Mouse (Mus musculus) limb, embryonic 12.5 days (tissue): ENCODE measurements at regions not wholly inside any gene's neighbourhood (a gene's known extent, or its start where the extent isn't known, plus 50 kb on each side); places are given as distances from the start of the nearest gene placed in this dataset.
"Not testable (repeated sequence)": the region's sequence is repeated elsewhere in the genome, so short reads cannot be mapped to it uniquely, and the experiment has no call there.

ENCODE experiments used
- ATAC-seq: fragments of 200-750 bp; cut with Nextera tagmentation; 2 replicates; pipeline ENCODE4 v1.8.0; 2017; ENCODE audit warnings: low read depth, moderate TSS enrichment; ENCODE audit not compliant: insufficient number of reproducible peaks, insufficient read depth, low FRiP score, low TSS enrichment
- H3K27ac ChIP-seq: fragments of 300-500 bp; sonication (generic); 2 replicates; pipeline ENCODE4 v1.5.1; 2016; ENCODE audit warnings: mild to moderate bottlenecking, moderate library complexity
- H3K27me3 ChIP-seq: fragments of 300-500 bp; sonication (generic); 2 replicates; pipeline ENCODE4 v1.6.1; 2016; ENCODE audit warnings: mild to moderate bottlenecking, moderate library complexity
- H3K36me3 ChIP-seq: fragments of 300-500 bp; sonication (generic); 2 replicates; pipeline ENCODE4 v1.6.1; 2016; ENCODE audit warnings: mild to moderate bottlenecking, moderate library complexity
- H3K4me1 ChIP-seq: fragments of 300-500 bp; sonication (generic); replicated peaks from 2 replicates; pipeline ENCODE4 v1.6.1; 2016
- H3K4me2 ChIP-seq: fragments of 300-500 bp; sonication (generic); 2 replicates; pipeline ENCODE4 v1.6.1; 2016; ENCODE audit warnings: mild to moderate bottlenecking, moderate library complexity
- H3K4me3 ChIP-seq: fragments of 300-500 bp; sonication (generic); replicated peaks from 2 replicates; pipeline ENCODE4 v1.5.1; 2016; ENCODE audit warnings: mild to moderate bottlenecking
- H3K9ac ChIP-seq: fragments of 300-500 bp; sonication (generic); replicated peaks from 2 replicates; pipeline ENCODE4 v1.6.1; 2016; ENCODE audit warnings: mild to moderate bottlenecking, moderate library complexity
- H3K9me3 ChIP-seq: fragments of 300-500 bp; sonication (generic); 2 replicates; pipeline ENCODE4 v1.6.1; 2016; ENCODE audit warnings: mild to moderate bottlenecking, moderate library complexity
- WGBS: fragments of 180-500 bp; shearing (Covaris S2); methylation state at CpG from one replicate; pipeline ENCODE4 v1.1.7; 2016; 5-methylcytosine and 5-hydroxymethylcytosine counted together

GRCm38 (mm10) chr6:89085151-89085550 lies 183.1 kb downstream of the Tpra1 start:
- no peaks in the 10 kb centered on the region for H3K27me3 ChIP-seq
- H3K4me3 ChIP-seq = no peak overlapping the region
- H3K9me3 ChIP-seq = peaks cover 7% of the 10 kb centered on the region
- ATAC-seq = no peak
- H3K4me1 ChIP-seq = no peaks in the 10 kb centered on the region
- WGBS = 86% methylated on average over 6 of the region's 6 CpGs
- H3K27ac ChIP-seq = no peak overlapping the region
- H3K36me3 ChIP-seq = no peaks in the 10 kb centered on the region
- H3K4me2 ChIP-seq = no peak overlapping the region
- no peak overlapping the region for H3K9ac ChIP-seq

DNA sequence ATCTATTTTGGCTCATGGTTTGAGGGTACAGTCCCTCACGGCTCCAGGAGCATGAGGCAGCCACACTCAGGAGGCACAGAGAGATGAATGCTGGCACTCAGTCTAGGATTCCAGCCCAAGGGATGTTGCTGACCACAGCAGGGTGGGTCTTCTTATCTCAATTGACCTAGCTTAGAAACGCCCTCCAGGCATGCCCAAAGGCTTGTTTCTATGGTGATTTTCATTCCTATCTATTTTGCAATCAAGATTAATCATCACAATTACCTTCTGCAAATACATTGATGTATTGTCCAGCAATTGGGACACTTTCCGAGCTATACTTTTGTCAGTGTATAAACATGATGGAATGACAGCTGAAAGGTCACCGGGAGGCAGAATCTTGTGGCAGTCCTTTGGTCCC lies 185.6 kb downstream of the Tpra1 start:
- no peak for ATAC-seq
- Histone ChIP-seq H3K27me3 (no peaks in the 10 kb centered on the region), H3K4me1 (no peaks in the 10 kb centered on the region), H3K9me3 (peaks cover 7% of the 10 kb centered on the region), H3K4me2 (no peak overlapping the region), H3K27ac (no peak overlapping the region), H3K9ac (no peak overlapping the region), H3K36me3 (no peaks in the 10 kb centered on the region), H3K4me3 (no peak overlapping the region)
- WGBS = 75% methylated on average over 4 of the region's 4 CpGs

GRCm38 (mm10) chr6:89090096-89090495 lies 188.0 kb downstream of the Tpra1 start:
- Histone ChIP-seq H3K27me3 (no peaks in the 10 kb centered on the region), H3K27ac (no peak overlapping the region), H3K4me2 (no peak overlapping the region), H3K9ac (no peak overlapping the region), H3K4me1 (no peaks in the 10 kb centered on the region), H3K9me3 (peaks cover 7% of the 10 kb centered on the region), H3K36me3 (no peaks in the 10 kb centered on the region), H3K4me3 (no peak overlapping the region)
- ATAC-seq = no peak
- 92% methylated on average over 5 of the region's 5 CpGs for WGBS

DNA sequence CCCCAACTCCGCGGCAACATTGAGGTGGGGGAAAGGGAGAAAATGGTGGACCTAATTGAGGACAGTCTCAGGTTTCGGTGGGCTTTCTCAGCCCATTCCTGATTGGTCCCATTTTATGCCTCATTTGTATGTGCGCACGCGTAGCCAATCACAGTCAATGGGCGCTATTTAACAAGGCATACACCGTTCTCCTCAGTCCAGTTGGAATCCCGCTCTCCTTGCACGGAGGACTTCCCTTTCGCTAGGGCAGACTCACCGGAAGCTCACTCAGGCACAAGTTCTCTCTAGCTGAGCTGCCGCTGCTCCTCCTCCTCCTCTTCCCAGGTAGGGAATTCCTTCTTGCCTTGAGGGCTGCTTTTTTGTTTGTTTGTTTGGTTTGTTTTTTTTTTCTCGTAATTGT lies 193.9 kb downstream of the Tpra1 start:
- H3K4me2 ChIP-seq = no peak overlapping the region
- no peaks in the 10 kb centered on the region for H3K9me3 ChIP-seq
- H3K36me3 ChIP-seq = no peaks in the 10 kb centered on the region
- no peaks in the 10 kb centered on the region for H3K27me3 ChIP-seq
- H3K9ac ChIP-seq = no peak overlapping the region
- H3K4me3 ChIP-seq = no peak overlapping the region
- H3K4me1 ChIP-seq = no peaks in the 10 kb centered on the region
- ATAC-seq = no peak
- H3K27ac ChIP-seq = no peak overlapping the region
- WGBS = 93% methylated on average over 14 of the region's 14 CpGs

DNA sequence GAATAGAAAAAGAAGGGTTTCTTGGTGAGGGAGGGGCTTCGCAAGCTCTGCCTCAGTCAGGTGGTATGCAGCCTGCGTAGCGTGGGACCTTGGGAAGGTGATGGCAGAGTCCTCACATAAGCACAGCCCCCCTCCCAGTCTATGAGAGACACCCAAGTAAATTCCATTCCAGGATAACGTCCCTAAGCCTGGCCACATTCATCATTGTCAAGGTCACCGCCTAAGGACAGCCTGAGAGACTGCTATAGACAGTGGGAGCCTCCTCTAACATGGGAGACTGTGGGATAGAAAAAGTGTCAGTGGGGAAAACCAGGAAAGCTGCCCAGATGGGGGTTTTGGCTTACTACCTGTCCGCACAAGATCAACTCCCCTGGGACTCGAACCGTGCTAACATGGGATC lies 195.5 kb downstream of the Tpra1 start:
- no peaks in the 10 kb centered on the region for H3K36me3 ChIP-seq
- WGBS = 83% methylated on average over 8 of the region's 8 CpGs
- ATAC-seq = no peak
- H3K9me3 ChIP-seq = no peaks in the 10 kb centered on the region
- H3K27ac ChIP-seq = no peak overlapping the region
- no peak overlapping the region for H3K4me3 ChIP-seq
- no peak overlapping the region for H3K4me2 ChIP-seq
- H3K27me3 ChIP-seq = no peaks in the 10 kb centered on the region
- no peaks in the 10 kb centered on the region for H3K4me1 ChIP-seq
- H3K9ac ChIP-seq = no peak overlapping the region

DNA sequence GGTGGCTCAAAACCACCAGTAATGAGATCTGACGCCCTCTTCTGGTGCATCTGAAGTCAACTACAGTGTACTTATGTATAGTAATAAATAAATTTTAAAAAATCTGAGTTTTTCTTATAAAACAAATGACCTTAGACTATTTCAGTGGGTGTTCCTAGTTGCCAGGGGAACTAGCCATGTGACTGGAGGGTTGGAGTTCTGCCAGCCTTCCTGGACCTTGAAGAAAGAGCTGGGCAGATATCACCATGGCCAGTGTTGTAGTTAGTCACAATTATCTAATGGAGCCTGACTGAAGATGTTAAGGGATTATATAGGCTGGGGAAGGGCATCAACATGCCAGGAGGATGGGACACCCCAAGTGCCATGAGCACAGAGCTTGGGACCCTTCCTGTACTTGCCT lies 217.2 kb downstream of the Tpra1 start:
- Histone ChIP-seq H3K27ac (no peak overlapping the region), H3K4me1 (no peaks in the 10 kb centered on the region), H3K9me3 (no peaks in the 10 kb centered on the region), H3K27me3 (no peaks in the 10 kb centered on the region), H3K9ac (no peak overlapping the region), H3K36me3 (no peaks in the 10 kb centered on the region), H3K4me3 (no peak overlapping the region), H3K4me2 (no peak overlapping the region)
- ATAC-seq = no peak
- WGBS = 89% methylated on average over 1 of the region's 1 CpGs

DNA sequence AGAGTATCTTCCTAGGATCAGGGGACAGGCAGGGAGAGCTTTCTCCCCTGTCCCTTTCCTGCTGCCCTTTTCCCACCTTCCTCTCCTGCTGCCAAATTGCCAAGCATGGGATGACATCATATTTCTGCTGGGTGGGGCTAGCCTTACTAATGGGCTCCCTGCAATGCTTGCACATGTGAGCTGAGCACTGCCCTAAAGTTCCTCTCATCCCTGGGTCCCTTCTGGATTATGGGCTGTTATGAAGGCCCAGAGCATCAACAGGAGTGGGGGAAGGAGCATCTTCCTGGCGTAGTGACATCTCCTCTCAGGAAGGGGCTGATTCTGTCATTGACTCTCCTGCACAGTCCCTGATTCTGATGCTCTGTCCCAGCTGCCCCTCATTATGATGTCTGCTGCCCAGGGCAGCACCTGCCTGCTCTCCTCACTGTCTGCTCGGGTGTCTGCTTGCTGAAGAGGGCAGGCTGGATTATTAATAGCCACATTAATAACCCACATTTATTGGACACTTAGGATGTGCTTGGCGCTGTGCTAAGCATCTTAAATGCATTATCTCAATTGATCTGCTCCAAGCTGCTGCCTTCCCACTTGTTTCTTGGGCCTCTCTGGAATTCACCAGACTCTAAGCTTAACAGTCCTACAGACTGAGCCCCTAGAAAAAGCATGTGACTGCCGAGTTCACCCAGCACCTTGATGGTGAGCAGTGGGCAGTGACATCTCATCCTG lies 219.1 kb downstream of the Tpra1 start:
- no peak overlapping the region for H3K4me2 ChIP-seq
- no peak overlapping the region for H3K4me3 ChIP-seq
- no peak overlapping the region for H3K27ac ChIP-seq
- 0 out of 2 replicates have a peak, but pooled peaks have one; percentile 14 for ATAC-seq
- no peaks in the 10 kb centered on the region for H3K27me3 ChIP-seq
- H3K9me3 ChIP-seq = no peaks in the 10 kb centered on the region
- 60% methylated on average over 4 of the region's 4 CpGs for WGBS
- no peaks in the 10 kb centered on the region for H3K4me1 ChIP-seq
- no peak overlapping the region for H3K9ac ChIP-seq
- H3K36me3 ChIP-seq = no peaks in the 10 kb centered on the region

GRCm38 (mm10) chr6:89121746-89122070 lies 219.7 kb downstream of the Tpra1 start:
- Histone ChIP-seq H3K27ac (no peak overlapping the region), H3K9ac (no peak overlapping the region), H3K4me3 (no peak overlapping the region), H3K36me3 (no peaks in the 10 kb centered on the region), H3K4me2 (no peak overlapping the region), H3K9me3 (no peaks in the 10 kb centered on the region), H3K4me1 (no peaks in the 10 kb centered on the region), H3K27me3 (peaks cover 4% of the 10 kb centered on the region; the same call in 1 of the 2 replicates)
- no peak for ATAC-seq
- 64% methylated on average over 3 of the region's 3 CpGs for WGBS

GRCm38 (mm10) chr6:89125916-89126315 lies 223.9 kb downstream of the Tpra1 start:
- Histone ChIP-seq H3K27me3 (peaks cover 13% of the 10 kb centered on the region), H3K9me3 (no peaks in the 10 kb centered on the region), H3K27ac (no peak overlapping the region), H3K36me3 (no peaks in the 10 kb centered on the region), H3K4me2 (no peak overlapping the region), H3K4me1 (no peaks in the 10 kb centered on the region), H3K4me3 (no peak overlapping the region), H3K9ac (no peak overlapping the region)
- ATAC-seq = no peak
- 45% methylated on average over 9 of the region's 9 CpGs for WGBS

DNA sequence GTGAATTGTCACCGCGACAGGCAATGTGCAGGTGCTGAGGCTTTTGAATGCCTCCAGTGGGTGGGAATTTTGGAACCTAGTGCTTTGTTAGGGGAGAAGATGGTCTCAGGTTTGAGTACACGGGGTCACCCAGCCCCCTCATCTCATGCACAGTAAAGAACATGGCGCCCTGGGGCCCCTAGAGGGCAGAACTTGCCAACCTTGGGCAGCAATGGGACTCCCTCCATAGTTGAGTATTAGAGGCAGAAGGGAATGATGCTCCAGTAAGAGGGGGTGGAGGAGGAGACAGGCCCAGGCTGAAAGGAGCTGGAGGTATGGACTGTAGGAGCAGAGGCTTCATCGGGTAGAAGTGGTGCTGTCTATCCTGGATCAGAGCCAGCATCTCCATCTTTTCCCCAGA lies 226.1 kb downstream of the Tpra1 start:
- H3K4me1 ChIP-seq, ATAC-seq, H3K4me3 ChIP-seq, H3K4me2 ChIP-seq, H3K9me3 ChIP-seq, H3K36me3 ChIP-seq, H3K27ac ChIP-seq, H3K9ac ChIP-seq: not testable (repeated sequence)
- WGBS = 62% methylated on average over 5 of the region's 5 CpGs
- H3K27me3 ChIP-seq = peaks cover 13% of the 10 kb centered on the region

DNA sequence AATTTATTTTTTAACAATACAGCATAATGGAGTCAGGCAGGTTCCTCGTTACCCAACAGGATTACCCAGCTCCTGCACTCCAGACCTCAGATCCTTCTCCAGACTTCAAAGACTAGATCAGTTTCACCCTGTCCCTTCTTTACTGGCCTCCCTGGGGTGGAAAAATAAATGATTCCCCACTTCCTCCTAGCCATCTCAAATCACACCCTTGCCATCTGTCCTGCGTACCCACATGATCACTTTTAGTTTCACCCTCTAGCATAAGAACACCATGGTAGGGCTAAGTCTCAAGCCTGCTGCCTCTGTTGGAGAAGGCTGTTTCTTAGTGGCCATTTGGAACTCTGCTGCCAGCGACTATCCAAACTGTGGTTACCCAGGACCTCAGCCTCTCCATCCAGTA lies 222.0 kb downstream of the Plxna1 start:
- WGBS = 66% methylated on average over 3 of the region's 3 CpGs
- ATAC-seq = no peak
- Histone ChIP-seq H3K27me3 (no peaks in the 10 kb centered on the region), H3K4me3 (no peak overlapping the region), H3K9ac (no peak overlapping the region), H3K36me3 (no peaks in the 10 kb centered on the region), H3K4me2 (no peak overlapping the region), H3K4me1 (no peaks in the 10 kb centered on the region), H3K9me3 (no peaks in the 10 kb centered on the region), H3K27ac (no peak overlapping the region)

- peaks cover 9% of the 10 kb centered on the region; the same call in 1 of the 2 replicates for H3K9me3 ChIP-seq
- H3K36me3 ChIP-seq = no peaks in the 10 kb centered on the region
- WGBS = 52% methylated on average over 11 of the region's 11 CpGs
- no peak overlapping the region for H3K9ac ChIP-seq
- peaks cover 7% of the 10 kb centered on the region for H3K4me1 ChIP-seq
- ATAC-seq = no peak
- H3K4me3 ChIP-seq = no peak overlapping the region
- 0 out of 2 replicates have a peak overlapping the region, but pooled peaks have one; percentile 23 for H3K27ac ChIP-seq
- H3K4me2 ChIP-seq = no peak overlapping the region
- H3K27me3 ChIP-seq = no peaks in the 10 kb centered on the region
These were observed 209.3 kb downstream of the Plxna1 start for GRCm38 (mm10) chr6:89153027-89153662.
